Mouse (Mus musculus) NIH3T3 (cell line): ENCODE results near the gene Ccdc159.

ENCODE experiments used
- DNase-seq: peaks from one replicate; pipeline ENCODE4 v3.0.0-alpha.2; 2012; ENCODE audit warnings: low read depth

The Ccdc159 gene

DNA sequence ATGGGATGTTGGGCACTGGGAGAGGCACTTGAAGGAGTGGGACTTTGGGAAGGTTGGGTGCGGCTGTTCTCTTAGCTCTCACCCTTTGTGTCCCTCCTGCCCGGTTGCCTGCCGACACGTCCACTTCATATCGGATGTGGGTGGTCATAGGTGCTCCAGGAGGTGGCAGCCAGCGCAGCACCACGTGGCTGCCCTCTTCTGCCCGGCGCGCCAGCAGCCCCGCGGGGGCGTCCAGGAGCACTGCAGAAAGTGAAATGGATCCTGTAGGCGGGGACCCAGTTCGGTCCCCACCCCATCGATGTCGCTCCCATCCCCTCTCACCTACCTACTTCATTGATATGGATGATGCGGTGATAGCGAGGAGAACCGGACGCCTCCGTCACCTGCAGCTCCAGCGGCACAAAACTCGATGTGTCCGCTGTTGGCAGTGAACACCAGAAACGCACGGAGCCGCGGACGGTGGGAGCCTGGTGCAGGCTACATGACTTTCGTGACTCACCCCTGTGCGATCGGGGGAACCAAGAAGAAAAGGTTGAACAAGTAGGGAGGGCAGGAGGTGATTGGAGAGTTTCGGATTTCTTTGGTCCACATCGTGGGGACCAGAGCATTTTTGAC lies 34.2 kb downstream of the Ccdc159 start:
- DNase-seq, result no peak

DNA sequence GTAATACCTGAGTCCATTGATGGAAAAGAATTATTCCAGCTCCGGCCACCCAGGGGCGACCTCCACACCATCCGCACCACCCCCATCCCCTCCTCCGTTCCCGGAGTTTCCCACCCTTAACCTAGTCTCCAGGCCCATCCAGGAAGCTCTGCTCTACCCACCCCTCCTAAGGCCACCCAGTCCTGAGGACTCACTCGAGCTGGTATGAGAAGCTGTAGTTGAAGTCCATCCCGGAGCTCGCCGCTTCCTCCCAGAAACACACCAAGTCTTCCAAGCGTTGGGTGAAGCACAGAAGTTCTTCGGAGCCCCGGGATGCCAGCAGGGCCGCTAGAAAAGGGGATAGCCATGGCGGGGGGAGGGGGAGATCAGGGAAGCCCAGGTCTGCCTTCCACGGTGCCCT lies 34.7 kb downstream of the Ccdc159 start:
- no peak for DNase-seq

DNA sequence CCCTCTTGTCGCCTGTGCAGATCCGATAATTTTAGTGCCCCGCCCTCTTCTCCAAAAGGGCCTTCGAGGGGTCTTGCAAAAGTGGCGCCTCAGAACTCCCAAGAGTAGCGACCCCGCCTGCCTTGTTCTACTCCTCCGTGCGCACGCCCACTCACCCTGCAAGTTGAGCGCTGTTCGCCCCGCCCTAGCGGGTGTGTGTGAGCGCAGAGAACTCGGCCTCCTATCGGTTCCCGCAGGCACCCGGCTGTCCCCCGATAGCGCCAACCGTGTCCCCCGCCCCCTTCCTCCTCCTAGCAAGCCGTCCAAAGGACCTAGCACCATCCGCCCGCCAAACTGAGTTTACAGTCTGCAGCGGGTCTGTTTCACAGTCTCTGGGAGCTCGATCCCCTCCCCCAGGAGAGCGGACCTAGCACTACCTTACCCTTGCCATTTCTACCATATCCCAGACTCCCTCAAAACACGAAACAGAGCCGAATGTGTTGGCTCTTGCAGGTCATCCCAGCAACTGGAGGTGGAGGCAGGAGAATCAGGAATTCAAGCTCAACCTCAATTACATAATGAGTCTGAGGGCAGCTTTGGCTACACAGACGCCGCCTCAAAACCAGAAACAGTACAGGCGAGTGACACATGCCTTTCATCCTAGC lies 35.3 kb downstream of the Ccdc159 start:
- no peak for DNase-seq

DNA sequence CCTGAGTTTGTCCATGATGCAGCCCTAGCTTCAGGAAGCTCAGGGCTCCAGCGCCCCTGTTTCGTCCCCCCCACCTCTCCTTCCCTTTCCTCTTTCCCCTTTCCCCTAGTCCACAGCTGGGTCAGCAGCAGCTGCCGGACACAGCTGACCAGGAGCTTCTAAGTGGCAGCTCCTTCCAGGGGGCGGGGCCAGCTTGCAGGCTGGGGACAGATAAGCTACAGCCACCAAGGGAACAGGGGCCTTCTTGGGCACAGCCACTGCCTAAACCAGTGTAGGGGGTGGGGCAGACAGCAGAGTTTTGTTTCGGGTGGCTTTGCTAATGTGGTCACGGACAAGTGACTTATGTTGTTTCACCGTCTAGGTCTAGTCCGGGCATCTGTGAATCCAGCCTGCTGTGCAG lies 36.1 kb downstream of the Ccdc159 start, which contains the start of gene Epor:
Gene Epor (minus strand): TSS at position 90 of the 400 bp plus-strand sequence.
- no peak for DNase-seq

DNA sequence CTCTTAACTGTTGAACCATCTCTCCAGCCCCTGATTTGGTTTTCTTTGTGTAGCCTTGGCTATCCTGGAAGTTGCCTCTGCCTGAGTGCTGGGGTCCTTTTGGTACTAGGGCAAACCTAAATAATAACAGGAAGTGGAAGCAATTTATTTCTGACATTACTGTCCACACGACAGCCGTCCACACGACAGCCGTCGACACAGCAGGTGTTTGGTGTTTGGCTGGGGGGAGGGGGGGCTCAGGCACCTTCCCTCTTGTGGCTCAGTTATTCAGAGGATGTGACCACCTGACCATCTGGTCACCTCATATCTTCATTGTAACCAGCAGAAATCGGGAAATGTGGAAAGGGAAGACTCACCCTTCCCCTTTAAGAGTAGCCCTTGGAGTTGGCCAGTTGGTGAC lies 41.6 kb downstream of the Ccdc159 start:
- DNase-seq, result no peak

DNA sequence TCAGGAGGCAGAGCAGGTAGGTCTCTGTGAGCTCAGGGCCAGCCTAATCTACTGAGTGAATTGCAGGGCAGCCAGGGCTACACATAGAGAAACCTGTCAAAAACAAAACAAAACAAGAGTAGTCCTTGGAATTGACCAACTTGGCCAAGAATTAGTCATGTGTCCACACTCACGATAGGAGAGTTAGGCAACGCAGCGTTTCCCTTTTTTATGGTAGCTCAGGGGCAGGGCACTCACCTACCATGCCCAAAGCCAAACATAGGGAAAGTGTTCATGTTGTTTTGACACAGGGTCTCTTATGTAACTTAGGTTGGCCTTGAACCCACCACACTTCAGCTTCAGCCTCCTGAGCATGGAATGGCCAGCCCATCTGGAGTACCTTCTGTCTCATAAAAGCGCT lies 42.0 kb downstream of the Ccdc159 start:
- no peak for DNase-seq

DNA sequence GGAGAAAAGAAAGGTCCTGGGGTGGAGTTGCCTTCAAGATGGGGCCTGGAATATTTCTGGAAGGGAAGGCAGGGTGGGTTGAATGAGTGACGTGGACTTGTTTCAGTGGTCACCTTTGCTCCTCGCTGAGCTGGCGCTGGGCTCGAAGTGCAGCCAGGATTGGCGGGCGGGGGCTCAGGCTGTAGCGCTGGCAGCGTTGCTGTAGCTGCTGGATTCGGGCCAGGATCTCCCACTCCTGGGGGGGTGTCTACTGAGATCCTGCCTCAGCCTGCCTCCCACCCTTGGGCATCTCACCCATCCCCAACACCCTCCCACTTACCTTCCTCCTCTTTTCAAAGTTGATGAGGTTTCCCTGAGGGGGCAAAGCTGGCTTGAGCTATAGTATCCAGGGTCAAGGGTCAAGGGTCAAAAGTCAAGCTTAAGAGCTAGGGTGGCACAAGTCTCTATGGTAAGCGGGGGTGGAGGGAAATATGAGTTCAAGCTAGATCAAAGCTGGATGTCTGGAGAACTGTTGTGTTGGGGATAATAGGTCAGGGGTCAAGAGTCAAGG lies 49.4 kb downstream of the Ccdc159 start:
- no peak for DNase-seq

DNA sequence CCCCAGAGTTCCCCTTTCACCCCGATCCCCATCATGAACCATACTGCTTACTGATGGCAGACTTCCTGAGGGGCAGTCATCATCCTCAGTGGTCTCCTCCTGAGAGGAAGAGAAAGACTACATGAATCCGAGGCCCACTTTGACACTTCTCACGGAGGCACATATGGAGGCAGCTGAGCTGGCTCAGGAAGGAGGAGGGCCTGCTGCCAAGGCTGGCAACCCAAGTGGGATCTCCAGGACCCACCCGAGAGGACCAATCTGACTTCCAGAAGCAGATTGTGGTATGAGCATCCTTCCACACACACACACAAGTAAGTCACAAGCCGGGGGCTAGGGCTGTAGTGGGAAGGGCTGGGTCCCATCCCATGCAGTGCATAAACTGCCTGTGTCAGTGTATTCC lies 50.1 kb downstream of the Ccdc159 start:
- DNase-seq, result no peak

DNA sequence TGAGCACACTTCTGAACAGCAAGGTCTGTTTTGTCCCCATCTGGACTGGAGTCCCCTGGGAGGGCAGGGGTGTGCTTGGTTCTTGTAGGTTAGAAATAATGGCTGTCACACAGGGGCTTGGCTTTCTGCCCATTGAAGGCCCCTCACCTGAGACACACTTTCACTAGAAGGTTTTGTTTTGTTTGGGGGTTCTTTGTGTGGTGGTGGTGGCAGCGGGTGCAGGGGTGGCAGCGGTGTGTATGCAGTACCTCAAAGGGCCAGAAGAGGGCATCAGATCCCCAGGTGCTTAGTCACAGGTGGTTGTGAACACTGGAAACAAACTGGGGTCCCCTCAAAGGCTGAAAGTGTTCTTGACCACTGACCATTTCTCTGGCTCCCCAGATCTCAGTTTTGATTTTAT lies 50.7 kb downstream of the Ccdc159 start:
- peak; percentile 33 for DNase-seq

DNA sequence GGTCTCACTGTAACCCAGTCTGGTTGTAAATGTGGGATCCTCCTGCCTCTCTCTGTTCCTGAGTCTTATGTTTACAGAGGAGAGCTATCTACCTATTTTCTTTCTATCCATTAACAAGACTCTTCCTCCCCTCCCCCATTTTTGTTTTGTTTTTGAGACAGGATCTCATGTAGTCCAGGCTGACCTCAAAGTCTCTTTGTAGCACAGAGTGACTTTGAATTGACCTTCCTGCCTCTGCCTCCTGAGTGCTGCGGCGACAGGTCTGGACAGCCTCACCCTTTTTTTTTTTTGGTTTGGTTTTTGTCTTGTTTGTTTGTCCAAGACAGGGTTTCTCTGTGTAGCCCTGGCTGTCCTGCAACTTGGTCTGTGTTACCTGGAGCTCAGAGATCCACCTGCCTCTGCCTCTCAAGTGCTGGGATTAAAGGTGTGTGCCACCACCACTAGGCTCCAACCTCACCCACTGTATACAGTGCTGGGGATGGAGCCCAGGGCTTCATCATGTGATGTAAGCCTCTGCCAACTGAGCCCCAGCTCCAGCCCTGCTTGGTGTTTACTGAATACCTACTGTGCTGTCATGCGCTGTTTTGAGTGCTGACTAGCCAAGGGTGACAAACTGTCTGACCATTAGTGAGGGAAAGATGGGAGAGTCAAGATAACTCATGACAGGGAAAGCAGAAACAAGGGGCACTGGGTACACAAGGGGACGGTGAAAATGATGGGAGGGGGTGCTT lies 51.3 kb downstream of the Ccdc159 start:
- no peak for DNase-seq

DNA sequence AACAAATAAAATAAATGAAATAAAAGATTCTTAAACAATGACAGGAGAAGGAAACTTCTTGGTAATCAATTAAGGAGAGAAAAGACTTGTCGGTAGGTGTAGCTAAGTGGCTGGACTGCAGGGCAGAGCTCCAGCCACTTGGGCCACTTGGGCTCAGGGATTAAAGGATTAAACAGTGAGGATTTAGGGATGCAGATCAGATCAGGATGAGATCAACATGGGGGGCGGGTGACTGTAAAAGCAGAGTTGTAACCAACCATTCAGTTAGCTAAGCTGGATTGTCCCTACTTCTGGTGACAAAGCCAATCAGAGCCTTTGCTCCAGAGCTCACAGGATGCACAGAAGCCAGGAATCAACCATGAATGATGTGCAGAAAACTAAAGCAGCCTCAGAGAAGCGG lies 56.6 kb downstream of the Ccdc159 start:
- no peak for DNase-seq
